14 mouse cellular contexts compared by ENCODE assay signal in the genomic region with DNA sequence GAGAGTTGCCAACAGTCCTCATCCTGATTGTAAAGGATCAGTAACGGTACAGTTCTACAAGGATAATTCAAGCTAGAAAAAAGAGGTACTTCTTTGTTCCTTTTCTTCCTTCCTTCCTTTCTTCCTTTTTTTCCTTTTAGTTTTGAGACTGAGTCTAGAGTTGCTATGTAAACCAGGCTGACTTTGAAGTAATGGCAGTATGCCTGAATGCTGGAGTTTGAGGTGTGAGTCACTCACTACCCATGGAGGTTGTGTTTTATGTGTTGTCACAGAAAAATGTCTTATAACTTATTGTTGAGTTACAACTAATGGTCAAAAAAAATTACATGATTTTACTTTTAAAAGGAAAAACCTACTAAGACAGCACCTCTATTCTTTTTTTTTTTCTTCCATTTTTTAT.
"Had no signal": no experiment of that assay in that cellular context is flagged by ENCODE, and none has a peak within 500 bp of the region (broad histone marks: within the 10 kb centered on the region; RNA-seq: fewer than 3 reads in every experiment).

No protein-coding gene starts in this region.

- H3K4me3 ChIP-seq: limb, embryonic 13.5 days; midbrain, embryonic 15.5 days; neural tube, embryonic 13.5 days had no signal

- H3K27me3 ChIP-seq: limb, embryonic 13.5 days; midbrain, embryonic 15.5 days; neural tube, embryonic 13.5 days had no signal

- DNase-seq: kidney, adult 8-10 months; kidney, postnatal 25 days; layer of hippocampus, adult 9-11 months; left cerebral cortex, postnatal 4 days; lung, adult 18-20 months; lung, postnatal 36 days; right cerebral cortex, postnatal 25 days; thymus, adult 18-20 months; thymus, postnatal 14 days had no signal

- H3K9me3 ChIP-seq: limb, embryonic 13.5 days; midbrain, embryonic 15.5 days; neural tube, embryonic 13.5 days had no signal

- H3K4me1 ChIP-seq: limb, embryonic 13.5 days had no signal

- H3K27ac ChIP-seq: limb, embryonic 13.5 days; liver, embryonic 14.5 days; midbrain, embryonic 15.5 days; neural tube, embryonic 13.5 days; stomach, postnatal 0 days had no signal

- H3K36me3 ChIP-seq: midbrain, embryonic 15.5 days had no signal
